Mouse (Mus musculus): ENCODE data around the gene Olfr51.
"Not testable (repeated sequence)": the region's sequence is repeated elsewhere in the genome, so short reads cannot be mapped to it uniquely, and the experiment has no call there.

The Olfr51 gene

DNA sequence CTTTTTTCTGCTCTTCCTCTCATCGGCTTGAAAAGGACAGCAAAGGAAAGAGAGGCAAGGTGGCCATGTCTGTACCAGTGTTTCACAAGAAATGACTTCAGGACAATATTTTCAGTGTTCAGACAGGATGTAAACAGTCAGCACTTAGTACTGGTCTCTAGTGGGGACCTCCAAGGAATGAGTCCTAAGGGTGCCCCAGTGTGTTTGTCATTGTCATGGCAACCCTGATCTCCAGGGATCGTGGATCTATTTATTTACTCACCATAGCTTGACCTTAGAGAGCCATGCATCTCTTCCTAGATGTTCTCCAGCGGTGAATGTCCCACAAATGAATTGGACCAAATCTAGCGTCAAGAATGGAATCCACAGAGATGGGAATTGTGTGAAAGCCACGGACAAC is at the start of gene Olfr51:
Gene Olfr51, plus strand, starts transcription at position 301 of the 400 bp plus-strand sequence.
- DNase-seq: no peak

- no peak for DNase-seq
Measured at GRCm38 (mm10) chr11:50953665-50954064, 49.7 kb upstream of the Olfr51 start, which contains the start of gene Prop1. Gene Prop1, minus strand, starts transcription at chr11:50953765.

- DNase-seq: no peak
Measured at GRCm38 (mm10) chr11:50964886-50965285, 38.5 kb upstream of the Olfr51 start.

DNA sequence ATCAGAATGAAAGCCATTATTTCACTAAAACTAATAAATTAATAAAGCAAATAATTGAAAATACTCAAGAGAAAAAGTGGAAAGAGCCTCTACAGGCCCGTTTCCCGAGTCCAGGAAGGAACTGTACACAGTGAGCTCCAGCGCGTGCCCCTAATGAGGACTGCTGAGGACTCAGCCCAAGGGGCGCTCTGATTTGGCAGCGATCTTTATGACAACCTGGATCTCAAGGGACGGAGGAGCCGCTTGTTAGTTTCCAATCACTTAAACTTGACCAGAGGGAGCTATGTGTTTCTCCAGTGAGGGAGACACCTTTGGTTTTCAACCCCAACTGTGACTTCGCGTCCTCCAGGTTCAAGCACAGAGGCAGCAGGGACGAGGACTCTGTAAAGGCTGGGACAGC is 37.2 kb upstream of the Olfr51 start, which contains the start of gene Olfr1378:
Gene Olfr1378, plus strand, starts transcription at position 301 of the 400 bp plus-strand sequence.
- DNase-seq: no peak

DNA sequence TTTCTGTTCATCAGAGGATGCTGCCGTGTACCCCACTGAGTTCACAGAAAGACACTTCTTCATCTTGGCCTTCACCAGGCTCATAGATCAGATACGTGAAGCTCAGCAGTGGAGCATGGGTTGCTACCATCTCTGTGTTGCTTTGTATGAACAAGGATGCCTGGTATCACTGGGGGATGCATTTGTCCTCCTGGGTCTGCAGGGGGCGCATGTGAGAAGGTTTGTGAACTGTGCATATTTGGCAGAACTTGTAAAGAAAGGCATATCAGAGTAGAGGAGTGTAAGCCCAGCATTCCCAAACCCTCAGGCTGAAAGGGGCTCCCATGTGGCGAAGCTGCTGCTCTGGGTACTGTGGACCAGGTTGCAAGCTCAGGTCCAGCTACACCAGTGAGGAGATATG is 26.2 kb upstream of the Olfr51 start:
- DNase-seq: peak; percentile 33

- DNase-seq: no peak
Measured at GRCm38 (mm10) chr11:50981667-50982066, 21.7 kb upstream of the Olfr51 start, which contains the start of gene Olfr1377. Gene Olfr1377, plus strand, starts transcription at chr11:50981967.

DNA sequence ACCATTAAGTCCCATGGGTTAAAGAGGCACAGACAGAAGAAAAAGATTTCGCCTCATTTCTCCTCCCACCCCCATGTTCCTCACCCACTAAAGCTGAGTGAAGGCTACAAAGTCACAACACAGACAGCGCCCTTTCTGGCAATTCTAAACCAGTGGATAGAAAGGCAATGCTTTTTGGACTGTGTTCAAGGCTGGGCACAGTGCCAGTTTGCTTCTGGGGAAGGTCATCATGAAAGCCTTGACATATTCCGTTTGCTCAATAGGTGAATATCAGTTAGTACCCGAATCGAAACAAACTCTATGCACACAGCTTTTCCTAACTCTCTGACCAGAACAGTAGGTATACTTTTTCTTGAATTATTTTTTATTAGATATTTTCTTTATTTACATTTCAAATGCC is 8.4 kb downstream of the Olfr51 start:
- no peak for DNase-seq

GRCm38 (mm10) chr11:51013936-51014335 is 10.5 kb downstream of the Olfr51 start, which contains the start of gene Olfr54:
Gene Olfr54, plus strand, starts transcription at chr11:51014236.
- no peak for DNase-seq

DNA sequence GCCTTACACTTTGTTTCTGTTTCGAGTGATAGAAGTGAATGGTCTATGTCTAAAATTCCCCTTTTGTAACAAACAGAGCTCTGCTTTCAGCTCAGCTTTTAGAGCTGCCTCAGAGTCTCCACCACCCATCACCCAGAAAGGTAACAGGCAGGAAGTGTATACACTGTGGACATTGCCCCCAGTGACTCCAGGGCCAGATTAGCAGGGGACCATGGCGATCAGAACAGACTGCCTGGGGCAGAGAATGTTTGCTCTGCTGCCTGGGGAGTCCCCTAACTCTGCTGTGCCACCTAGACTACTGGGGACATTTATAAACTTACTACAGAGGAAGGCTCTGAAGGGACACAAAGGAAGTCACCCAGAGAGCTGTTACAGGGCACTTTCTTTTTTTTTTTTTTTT is 12.9 kb downstream of the Olfr51 start:
- DNase-seq: no peak

- DNase-seq: not testable (repeated sequence)
Measured at GRCm38 (mm10) chr11:51026811-51027210, 23.4 kb downstream of the Olfr51 start.

DNA sequence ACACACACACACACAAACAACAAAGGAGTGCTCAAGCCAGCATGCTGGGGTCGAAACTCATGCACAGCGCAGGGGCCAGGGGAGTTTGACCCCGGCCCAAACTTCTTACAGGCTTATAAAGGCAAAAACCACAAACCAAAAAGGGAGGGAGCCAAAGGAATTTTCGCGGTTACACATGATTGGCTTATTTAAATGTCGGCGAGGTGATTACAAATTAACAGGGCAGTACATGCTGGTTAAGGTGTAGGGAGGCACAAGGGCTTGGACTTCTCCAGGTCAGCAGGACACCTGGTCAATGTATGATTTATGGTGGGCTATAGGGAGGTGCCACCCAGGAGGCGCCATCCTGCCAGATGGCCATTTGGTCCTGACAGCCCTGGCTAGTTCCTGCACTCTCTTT is 26.0 kb downstream of the Olfr51 start:
- not testable (repeated sequence) for DNase-seq

GRCm38 (mm10) chr11:51030225-51030624 is 26.8 kb downstream of the Olfr51 start:
- DNase-seq: no peak

DNA sequence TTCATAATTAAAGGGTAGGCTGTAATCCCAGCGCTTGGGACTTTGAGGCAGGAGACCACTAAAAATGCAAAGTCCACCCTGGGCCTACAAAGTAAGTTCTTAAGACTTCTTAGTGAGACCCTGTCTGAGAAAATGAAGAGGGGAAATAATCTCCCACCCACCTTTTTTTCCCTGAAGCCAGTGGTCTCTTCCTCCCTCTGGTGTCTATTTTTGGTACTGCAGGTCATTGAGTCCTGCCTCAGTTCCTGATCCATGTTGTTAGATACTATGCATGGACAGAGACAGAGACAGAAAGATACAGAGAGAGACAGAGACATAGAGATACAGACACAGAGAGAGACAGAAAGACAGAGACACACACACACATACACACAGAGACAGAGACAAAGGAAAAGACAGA is 29.5 kb downstream of the Olfr51 start:
- peak; percentile 74 for DNase-seq

DNA sequence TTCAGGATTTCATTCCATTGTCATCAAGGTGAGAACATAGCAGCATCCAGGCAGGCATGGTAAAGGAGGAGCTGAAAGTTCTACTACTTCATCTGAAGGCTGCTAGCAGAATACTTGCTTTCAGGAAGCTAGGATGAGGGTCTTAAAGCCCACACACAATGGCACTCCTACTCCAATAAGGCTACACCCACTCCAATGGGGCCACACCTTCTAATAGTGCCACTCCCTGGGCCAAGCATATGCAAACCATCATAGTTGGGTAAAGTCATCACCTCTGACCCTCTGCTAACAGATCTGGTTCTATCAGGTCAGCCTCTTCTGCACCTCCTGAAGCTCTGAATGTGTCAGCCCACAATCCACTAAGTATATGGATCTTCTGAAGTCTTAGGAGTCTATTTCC is 30.7 kb downstream of the Olfr51 start:
- DNase-seq: not testable (repeated sequence)

- no peak for DNase-seq
Measured at GRCm38 (mm10) chr11:51035951-51036350, 32.6 kb downstream of the Olfr51 start.

DNA sequence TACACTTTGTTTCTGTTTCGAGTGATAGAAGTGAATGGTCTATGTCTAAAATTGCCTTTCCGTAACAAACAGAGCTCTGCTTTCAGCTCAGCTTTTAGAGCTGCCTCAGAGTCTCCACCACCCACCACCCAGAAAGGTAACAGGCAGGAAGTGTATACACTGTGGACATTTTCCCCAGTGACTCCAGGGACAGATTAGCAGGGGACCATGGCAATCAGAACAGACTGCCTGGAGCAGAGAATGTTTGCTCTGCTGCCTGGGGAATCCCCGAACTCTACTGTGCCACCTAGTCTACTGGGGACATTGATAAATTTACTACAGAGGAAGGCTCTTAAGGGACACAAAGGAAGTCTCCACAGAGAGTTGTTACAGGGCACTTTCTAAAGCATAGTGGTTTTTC is 41.4 kb downstream of the Olfr51 start:
- not testable (repeated sequence) for DNase-seq

GRCm38 (mm10) chr11:51047809-51048208 is 44.4 kb downstream of the Olfr51 start, which contains the start of gene Olfr1375:
Gene Olfr1375, plus strand, starts transcription at chr11:51048109.
- not testable (repeated sequence) for DNase-seq

GRCm38 (mm10) chr11:51051678-51052077 is 48.3 kb downstream of the Olfr51 start:
- DNase-seq: no peak

DNA sequence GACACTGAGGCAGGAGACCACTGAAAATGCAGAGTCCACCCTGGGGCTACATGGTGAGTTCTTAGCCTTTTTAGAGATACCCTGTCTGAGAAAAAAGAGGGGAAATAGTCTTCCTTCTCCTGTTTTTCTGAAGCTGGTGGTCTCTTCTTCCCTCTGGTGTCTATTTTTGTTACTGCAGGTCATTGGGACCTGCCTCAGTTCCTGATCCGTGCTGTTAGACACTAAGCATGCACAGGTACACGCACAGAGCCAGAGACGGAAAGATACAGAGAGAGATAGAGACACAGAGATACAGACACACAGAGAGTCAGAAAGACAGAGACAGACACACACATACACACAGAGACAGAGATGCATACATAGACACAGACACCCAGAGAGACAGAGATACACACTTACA is 49.8 kb downstream of the Olfr51 start:
- DNase-seq: peak; percentile 45

DNA sequence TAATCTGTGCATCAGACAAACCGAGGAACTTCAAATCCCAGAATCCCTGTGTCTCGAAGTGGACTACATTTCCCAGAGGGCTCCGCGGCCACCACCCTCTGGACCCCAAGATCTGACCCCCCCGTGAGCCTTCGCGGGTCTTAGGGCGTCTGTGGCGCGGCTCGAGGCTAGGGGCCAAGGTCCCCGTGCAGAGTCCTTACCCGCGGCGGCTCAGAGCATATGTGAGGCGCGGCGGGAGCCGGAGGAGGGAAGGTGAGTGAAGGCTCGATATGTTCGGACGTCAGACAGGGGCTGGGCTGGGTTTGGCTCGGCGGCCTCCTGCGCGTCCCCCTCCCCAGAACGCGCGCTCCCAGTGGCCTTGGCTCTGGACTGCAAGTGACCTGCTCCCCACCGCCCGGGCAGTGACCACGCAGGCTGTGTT is 55.8 kb downstream of the Olfr51 start, which contains the start of gene Zfp354a:
Gene Zfp354a, plus strand, starts transcription at position 107 of the 421 bp plus-strand sequence.
- DNase-seq: peak; percentile 94
